Mouse (Mus musculus): ENCODE measurements around the gene Kcnf1.
"Not testable (repeated sequence)": the region's sequence is repeated elsewhere in the genome, so short reads cannot be mapped to it uniquely, and the experiment has no call there.

Kcnf1 gene

DNA sequence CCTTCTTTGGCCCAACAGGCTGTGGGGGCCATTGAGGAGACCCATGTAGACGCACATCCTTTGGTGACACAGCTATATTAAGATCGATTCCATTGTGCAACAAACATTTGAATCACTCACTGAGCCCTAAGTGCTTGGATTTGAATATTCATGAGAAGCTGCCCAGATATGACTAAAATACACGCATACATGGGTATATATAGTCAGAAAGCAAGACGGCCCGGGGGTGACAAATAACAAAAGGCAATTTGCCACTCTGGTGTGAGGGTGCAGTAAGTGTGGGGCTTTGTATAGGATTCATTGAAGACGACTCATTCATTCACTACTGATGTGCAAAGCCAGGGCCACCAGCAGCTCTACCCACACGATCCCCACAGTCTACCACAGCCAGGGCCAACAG lies 17.1 kb downstream of the Kcnf1 start:
- DNase-seq (ENCODE audit: low spot score) = no peak

DNA sequence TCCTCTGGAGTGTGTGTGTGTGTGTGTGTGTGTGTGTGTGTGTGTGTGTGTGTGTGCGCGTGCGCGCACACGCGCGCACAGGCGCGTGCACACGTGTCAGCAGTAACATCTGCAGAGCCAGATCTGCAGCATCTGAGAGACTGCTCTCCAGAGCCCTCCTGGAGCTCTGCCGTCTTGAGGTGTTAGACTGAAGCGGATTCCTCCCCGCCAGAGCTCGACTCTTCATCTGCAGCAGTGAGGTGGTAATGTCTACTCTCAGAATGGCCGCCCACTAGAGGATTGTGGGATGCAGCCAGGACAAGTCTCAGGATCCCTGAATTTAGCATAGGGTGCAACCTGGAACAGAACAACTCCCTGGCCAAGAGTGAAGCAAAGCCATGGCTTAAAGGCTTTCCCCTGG lies 19.1 kb downstream of the Kcnf1 start:
- no peak for DNase-seq (ENCODE audit: low spot score)

- DNase-seq (ENCODE audit: low spot score) = no peak
These were observed 20.9 kb downstream of the Kcnf1 start for GRCm38 (mm10) chr12:17155781-17156180.

GRCm38 (mm10) chr12:17152840-17153239 lies 23.8 kb downstream of the Kcnf1 start:
- DNase-seq (ENCODE audit: low spot score) = no peak

DNA sequence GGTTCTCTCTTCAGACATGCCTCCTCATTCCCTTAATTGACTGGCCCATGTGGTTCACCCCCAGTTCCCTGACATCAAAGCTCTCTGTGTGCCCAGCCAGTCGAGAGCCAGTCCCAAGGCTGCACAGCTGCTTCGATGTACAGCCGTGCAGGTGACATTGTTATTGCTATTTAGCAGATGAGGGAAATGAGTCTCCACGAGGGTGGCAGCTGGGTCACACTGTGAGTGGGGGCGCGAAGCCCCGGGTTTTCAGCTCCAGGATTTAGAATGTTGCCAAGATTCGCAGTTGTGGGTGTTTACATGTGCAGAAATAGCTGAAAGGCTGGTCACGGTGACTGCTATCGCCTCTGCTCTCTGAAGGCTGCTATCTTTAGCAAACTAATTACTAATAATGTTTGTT lies 27.8 kb downstream of the Kcnf1 start:
- no peak for DNase-seq (ENCODE audit: low spot score)

GRCm38 (mm10) chr12:17141791-17142190 lies 34.9 kb downstream of the Kcnf1 start:
- no peak for DNase-seq (ENCODE audit: low spot score)

- no peak for DNase-seq (ENCODE audit: low spot score)
These were observed 36.3 kb downstream of the Kcnf1 start for GRCm38 (mm10) chr12:17140436-17140835.

DNA sequence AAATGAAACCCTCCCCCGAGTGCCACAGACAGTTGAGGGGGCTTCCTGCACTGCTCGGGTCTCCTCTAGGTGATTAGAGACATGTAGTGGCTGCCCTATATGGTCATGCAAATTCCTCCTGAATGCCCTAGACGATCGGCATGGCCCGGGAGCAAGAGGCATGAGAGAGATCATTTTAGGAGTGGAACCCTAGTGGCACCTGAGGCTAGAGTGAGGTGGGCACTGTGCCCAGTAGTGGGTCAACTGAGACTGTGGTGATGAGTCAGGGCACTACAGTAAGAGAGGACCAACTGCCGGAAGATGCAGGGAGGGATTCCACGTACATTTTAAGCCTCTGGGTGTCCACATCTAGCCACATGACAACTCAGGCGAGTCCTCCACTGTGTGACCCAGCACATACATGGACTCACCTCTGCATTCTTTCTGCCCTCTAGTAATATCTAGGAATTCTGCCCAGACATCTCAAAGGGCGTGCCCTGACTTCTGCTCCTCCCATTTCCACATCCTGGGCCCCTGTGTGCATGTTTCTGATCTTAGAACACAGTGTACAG lies 42.1 kb downstream of the Kcnf1 start:
- DNase-seq (ENCODE audit: low spot score) = no peak

- no peak for DNase-seq (ENCODE audit: low spot score)
These were observed 44.4 kb downstream of the Kcnf1 start for GRCm38 (mm10) chr12:17132243-17132642.

- no peak for DNase-seq (ENCODE audit: low spot score)
These were observed 45.1 kb downstream of the Kcnf1 start for GRCm38 (mm10) chr12:17131563-17131962.

- not testable (repeated sequence) for DNase-seq (ENCODE audit: low spot score)
These were observed 53.8 kb downstream of the Kcnf1 start for GRCm38 (mm10) chr12:17122881-17123280.

Measured in adipocyte (in vitro differentiated cells).